Mouse (Mus musculus) megakaryocyte, embryonic 14.5 days (primary cell): ENCODE data around the gene Ube4b. TPM values are rescaled to one million over a fixed set of nuclear protein-coding genes. Genes with fewer than 3 reads are reported as not detected.
A peak's percentile ranks its signal among the peaks of the same experiment; 100 is the strongest.
"Not testable (repeated sequence)": the region's sequence is repeated elsewhere in the genome, so short reads cannot be mapped to it uniquely, and the experiment has no call there.

Experiments
- H3K27me3 ChIP-seq: replicated peaks from 2 replicates; pipeline ENCODE3; 2012; ENCODE audit warnings: inconsistent platforms
- H3K36me3 ChIP-seq: replicated peaks from 2 replicates; pipeline ENCODE3; 2012; ENCODE audit warnings: low read length, inconsistent platforms, mixed read lengths
- H3K4me1 ChIP-seq: 2 replicates; pipeline ENCODE4 v1.6.1; 2012; ENCODE audit warnings: inconsistent platforms
- H3K4me3 ChIP-seq: replicated peaks from 2 replicates; pipeline ENCODE3; 2012; ENCODE audit warnings: moderate library complexity, mild to moderate bottlenecking, inconsistent platforms
- H3K9me3 ChIP-seq: 2 replicates; pipeline ENCODE4 v1.6.1; 2012; ENCODE audit warnings: inconsistent platforms
- FLI1 ChIP-seq: IDR thresholded peaks from 2 replicates; pipeline ENCODE4 v1.6.1; 2012; ENCODE audit warnings: low read length, inconsistent platforms, mixed read lengths
- GATA1 ChIP-seq: IDR thresholded peaks from 3 replicates; pipeline ENCODE4 v1.6.1; 2012; ENCODE audit warnings: mixed read lengths, low read length, inconsistent platforms, borderline replicate concordance
- polyA plus RNA-seq: library from polyadenylated mRNA; stranded (reverse); fragments of >175 nt; gene quantifications from 2 replicates; pipeline ENCODE4 v1.2.3, GENCODE M21; 2012; ENCODE audit warnings: low replicate concordance; ENCODE audit not compliant: insufficient read depth

Gene Ube4b
- 134 and 196 TPM in 2 replicates for polyA plus RNA-seq

DNA sequence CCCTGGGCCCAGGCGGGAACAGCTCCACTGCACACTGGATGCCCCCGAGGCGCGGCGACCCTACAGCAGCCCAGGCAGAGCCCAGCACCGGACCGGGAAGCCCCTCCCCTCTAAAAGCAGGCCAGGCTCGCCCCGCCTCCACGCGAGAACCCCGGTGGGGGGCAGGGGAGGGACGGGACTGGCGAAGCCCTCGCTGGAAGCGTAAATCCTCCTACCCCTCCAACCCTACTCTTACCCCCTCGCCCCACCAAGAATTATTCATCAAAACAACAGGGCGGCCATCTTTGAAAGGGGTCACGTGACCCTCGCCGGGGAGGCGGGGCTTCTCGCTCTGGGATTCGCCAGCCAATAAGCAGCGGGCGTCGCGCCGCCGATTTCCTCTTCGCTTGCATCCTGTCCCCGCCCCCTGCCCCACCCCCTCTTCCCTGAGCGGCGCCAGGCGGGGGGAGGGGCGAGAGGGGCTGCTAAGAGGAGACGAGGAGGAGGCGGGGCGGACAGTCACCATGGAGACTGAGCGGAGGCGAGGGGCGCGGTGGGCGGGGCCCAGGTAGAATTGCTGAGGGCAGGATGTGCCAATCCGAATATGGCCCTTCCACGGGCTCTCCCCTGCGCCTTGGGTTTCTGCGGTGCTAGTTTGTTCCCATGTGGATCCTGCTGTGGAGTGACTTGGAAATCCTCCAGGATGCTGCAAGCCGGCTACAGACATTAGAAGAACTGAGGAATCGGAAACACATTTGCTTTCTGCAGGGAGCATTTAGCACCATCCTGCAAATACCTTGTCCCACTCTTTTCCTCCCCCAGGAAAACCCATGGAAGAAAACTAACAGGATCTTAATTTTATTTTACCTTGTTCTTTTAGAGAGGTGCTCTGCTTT, at the start of gene Ube4b:
Ube4b (minus strand) TSS at position 425 of the 875 bp plus-strand sequence.
- Histone ChIP-seq H3K27me3 (no peaks in the 10 kb centered on the region), H3K36me3 (peaks cover 14% of the 10 kb centered on the region), H3K4me3 (peak within 1 kb of the TSS; percentile 97), H3K4me1 (peaks cover 45% of the 10 kb centered on the region), H3K9me3 (no peaks in the 10 kb centered on the region)
- no peak for TF ChIP-seq GATA1
- no peak for TF ChIP-seq FLI1

DNA sequence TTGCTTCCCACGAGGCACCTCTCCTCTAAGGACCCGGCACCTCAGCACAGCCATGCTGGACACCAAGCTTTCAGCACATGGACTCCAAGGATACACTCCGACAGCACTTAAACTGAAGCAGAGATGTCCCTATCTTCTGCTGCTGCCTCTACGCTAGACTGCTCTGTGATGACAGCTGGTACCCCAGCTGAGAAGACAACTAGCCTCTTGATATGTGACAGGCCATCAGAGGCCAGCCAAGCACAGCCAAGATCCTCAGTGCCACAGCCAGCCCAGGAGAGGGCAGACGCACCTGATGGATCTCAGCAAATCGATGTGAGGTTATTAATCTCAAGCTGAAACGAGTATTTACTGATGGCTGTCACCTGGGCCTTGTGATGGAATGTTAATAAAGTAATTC, 48.5 kb upstream of the Ube4b start:
- TF ChIP-seq FLI1 (no peak), GATA1 (no peak)
- no peak overlapping the region for H3K4me3 ChIP-seq
- H3K27me3 ChIP-seq, result peaks cover 6% of the 10 kb centered on the region
- peaks cover 48% of the 10 kb centered on the region for H3K36me3 ChIP-seq
- H3K4me1 ChIP-seq, result peaks cover 3% of the 10 kb centered on the region; the same call in 1 of the 2 replicates
- H3K9me3 ChIP-seq, result peaks cover 5% of the 10 kb centered on the region; the same call in 1 of the 2 replicates

GRCm38 (mm10) chr4:149469557-149469956, 43.0 kb upstream of the Ube4b start:
- TF ChIP-seq GATA1 (no peak), FLI1 (no peak)
- Histone ChIP-seq H3K36me3 (peaks cover 61% of the 10 kb centered on the region), H3K27me3 (peaks cover 5% of the 10 kb centered on the region), H3K4me1 (no peaks in the 10 kb centered on the region), H3K4me3 (no peak overlapping the region), H3K9me3 (peaks cover 5% of the 10 kb centered on the region; the same call in 1 of the 2 replicates)

DNA sequence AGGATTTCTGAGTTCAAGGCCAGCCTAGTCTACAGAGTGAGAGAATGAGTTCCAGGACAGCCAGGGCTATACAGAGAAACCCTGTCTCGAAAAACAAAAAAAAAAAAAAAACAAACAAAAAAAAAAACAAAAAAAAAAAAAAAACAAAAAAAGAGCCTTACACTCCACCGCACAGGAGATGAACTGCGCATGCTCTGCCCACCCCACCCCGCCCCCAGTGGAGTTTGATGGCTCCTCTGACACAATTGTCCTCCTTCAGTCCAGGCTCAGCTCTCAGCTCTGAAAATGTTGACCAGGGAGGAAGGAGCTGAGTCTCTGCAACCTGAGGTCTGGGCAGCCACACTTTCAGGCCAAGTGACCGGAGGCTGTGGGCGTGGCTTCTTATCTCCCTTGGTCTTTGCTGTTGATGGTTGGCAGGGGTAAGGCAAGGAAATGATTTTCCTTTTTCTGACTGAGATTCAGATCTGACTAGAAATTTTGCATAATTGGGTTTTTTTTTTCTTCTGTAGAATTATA, 36.9 kb upstream of the Ube4b start:
- Histone ChIP-seq H3K9me3 (peaks cover 5% of the 10 kb centered on the region), H3K27me3 (peaks cover 38% of the 10 kb centered on the region), H3K36me3 (peaks cover 11% of the 10 kb centered on the region), H3K4me1 (peaks cover 13% of the 10 kb centered on the region), H3K4me3 (no peak overlapping the region)
- TF ChIP-seq FLI1, result no peak
- no peak for TF ChIP-seq GATA1

DNA sequence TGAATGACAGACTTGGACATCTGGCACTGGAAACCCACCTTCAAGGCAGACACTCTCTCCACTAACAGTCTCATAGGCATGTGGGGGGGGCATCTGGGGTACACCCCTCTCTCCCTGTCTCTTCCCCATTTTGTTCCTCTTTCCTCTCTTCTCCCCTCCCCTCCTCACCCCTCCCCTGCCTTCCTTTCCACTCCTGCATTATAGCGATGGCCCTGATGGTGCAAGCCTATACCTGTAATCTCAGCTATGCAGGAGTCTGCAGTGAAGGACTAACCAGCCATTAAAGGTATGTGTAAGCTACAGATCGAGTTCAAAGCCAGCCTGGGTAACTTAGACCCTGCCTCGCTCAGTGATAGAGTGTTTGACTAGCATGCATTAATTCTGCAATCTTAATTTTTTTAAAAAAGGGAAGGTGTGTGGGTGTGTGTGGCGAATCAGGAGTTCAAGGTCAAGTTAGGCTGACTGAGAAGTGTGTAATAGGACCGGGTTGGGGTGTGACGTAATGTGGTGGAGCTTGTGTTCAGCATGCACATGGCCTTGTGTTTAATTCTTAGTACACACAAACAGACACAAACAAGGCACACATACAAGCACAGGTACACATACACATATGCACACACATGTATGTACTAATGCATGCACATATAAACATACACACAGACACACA, 35.9 kb upstream of the Ube4b start:
- peaks cover 43% of the 10 kb centered on the region for H3K27me3 ChIP-seq
- H3K4me1 ChIP-seq, result peaks cover 19% of the 10 kb centered on the region
- H3K9me3 ChIP-seq, result peaks cover 5% of the 10 kb centered on the region
- H3K4me3 ChIP-seq, result no peak overlapping the region
- TF ChIP-seq FLI1, result no peak
- no peak for TF ChIP-seq GATA1
- peaks cover 2% of the 10 kb centered on the region for H3K36me3 ChIP-seq

DNA sequence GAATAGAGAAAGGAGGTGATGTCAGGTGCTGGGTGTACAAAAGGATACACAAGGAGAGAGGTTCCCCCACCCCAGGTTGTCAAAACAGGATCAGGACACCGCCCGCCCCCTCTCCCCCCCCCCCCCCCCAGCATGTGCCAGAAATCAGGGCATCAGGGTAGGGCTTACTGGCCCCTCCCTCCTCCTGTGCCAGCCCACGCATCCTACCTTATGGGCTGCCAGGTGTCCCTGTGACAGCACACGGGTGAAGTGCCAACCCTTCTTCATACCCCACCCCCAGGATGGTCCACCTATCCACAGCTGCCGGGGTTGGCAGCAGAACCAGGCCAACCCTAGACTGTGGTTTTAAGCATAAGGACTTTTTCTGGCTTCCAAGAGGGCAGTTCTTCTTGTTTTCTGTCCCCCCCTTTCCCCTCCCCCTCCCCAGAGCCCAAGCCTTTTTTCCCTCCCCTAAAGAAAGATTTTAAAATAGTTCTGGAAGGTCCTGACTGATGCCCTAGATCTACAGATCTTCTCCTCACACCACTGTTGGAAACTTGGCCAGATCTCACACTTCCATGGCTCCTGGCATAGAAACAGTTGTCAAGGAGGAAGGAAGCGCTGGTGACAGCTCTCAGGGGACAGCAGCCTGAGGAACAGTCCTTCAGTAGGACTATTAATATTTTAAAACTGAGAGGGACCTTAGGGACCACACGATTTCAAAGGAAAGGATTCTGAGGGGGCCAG, 35.2 kb upstream of the Ube4b start:
- Histone ChIP-seq H3K36me3 (no peaks in the 10 kb centered on the region), H3K4me1 (peaks cover 19% of the 10 kb centered on the region), H3K9me3 (peaks cover 5% of the 10 kb centered on the region), H3K27me3 (peaks cover 46% of the 10 kb centered on the region), H3K4me3 (no peak overlapping the region)
- TF ChIP-seq FLI1 (no peak), GATA1 (no peak)

DNA sequence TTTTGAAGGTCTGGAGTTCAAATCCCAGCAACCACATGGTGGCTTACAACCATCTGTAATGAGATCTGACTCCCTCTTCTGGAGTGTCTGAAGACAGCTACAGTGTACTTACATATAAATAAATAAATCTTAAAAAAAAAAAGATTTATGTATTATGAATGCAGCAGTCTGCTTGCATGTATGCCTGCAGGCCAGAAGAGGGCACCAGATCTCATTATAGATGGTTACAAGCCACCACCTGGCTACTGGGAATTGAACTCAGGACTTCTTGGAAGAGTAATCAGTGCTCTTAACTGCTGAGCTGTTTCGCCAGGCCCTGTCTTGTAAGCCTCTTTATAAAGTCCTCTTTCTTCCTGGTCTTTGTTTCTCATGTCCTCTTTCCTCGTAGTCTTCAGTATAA, 33.9 kb upstream of the Ube4b start:
- not testable (repeated sequence) for H3K36me3 ChIP-seq, H3K9me3 ChIP-seq, H3K4me3 ChIP-seq
- Histone ChIP-seq H3K27me3 (peaks cover 51% of the 10 kb centered on the region), H3K4me1 (peaks cover 19% of the 10 kb centered on the region)

DNA sequence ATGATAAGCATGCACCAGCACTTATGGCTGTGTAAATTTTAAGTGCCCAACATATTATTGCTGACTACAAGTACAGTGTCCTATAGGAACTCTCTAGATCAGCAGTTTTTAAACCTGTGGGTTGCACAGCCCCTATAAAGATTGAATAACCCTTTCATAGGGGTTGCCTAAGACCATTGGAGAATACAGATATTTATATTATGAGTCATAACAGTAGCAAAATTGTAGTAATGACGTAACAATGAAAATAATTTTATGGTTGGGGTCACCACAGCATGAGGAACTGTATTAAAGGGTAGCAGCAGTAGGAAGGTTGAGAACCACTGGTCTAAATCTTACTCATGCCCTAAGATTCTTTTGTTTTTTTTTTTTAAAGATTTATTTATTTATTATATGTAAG, 32.9 kb upstream of the Ube4b start:
- Histone ChIP-seq H3K9me3 (peaks cover 5% of the 10 kb centered on the region), H3K4me1 (peaks cover 21% of the 10 kb centered on the region), H3K4me3 (no peak overlapping the region), H3K27me3 (peaks cover 52% of the 10 kb centered on the region), H3K36me3 (no peaks in the 10 kb centered on the region)
- TF ChIP-seq GATA1 (no peak), FLI1 (no peak)

GRCm38 (mm10) chr4:149458526-149458925, 32.0 kb upstream of the Ube4b start:
- H3K36me3 ChIP-seq, result no peaks in the 10 kb centered on the region
- peaks cover 25% of the 10 kb centered on the region for H3K4me1 ChIP-seq
- H3K27me3 ChIP-seq, result peaks cover 55% of the 10 kb centered on the region
- no peak overlapping the region for H3K4me3 ChIP-seq
- H3K9me3 ChIP-seq, result peaks cover 5% of the 10 kb centered on the region
- TF ChIP-seq FLI1 (no peak), GATA1 (no peak)

DNA sequence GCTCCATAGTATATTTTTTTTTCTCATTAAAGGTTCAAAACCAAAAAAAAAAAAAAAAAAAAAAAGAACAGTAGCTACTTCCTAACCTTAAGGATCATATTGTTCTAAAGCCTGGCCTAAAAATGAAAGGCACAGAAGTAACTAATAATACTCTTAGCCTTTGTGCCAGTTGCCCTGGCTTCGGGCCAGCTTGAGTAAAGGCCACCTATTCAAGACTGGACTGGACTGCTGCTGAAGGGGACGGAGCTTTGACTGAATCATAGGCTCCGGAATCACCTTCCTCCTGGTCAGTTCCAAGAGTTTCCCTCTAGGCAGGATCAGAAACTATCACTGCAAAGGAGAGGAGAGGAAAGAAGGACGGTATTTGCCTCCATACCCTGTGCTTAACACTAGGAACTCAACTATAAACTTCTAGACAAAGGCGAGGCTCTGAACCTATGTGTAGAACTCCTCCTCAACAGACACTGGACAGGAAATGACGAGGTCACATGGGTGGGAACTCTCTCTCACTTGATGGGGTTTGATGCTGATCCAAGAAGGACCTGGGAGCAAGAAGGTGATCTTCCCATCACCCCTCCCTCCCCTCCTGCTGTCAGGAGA, 31.4 kb upstream of the Ube4b start:
- Histone ChIP-seq H3K4me3 (no peak overlapping the region), H3K36me3 (no peaks in the 10 kb centered on the region), H3K9me3 (peaks cover 5% of the 10 kb centered on the region), H3K4me1 (peaks cover 25% of the 10 kb centered on the region), H3K27me3 (peaks cover 54% of the 10 kb centered on the region)
- TF ChIP-seq GATA1 (no peak), FLI1 (no peak)

DNA sequence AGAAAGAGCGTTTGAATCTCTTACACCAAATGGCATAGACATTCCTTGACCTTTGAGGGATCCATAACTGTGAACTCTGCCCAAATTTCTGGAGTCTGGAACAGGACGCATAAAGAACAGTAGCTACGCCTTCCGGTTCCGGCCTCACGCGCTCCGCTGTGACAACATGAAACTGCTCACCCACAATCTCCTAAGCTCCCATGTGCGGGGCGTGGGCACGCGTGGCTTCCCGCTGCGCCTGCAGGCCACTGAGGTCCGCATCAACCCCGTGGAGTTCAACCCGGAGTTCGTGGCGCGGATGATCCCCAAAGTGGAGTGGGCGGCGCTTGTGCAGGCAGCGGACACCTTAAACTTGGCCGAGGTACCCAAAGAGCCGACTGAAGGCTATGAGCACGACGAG, 30.6 kb upstream of the Ube4b start:
- not testable (repeated sequence) for H3K36me3 ChIP-seq, H3K9me3 ChIP-seq, H3K4me3 ChIP-seq
- Histone ChIP-seq H3K4me1 (peaks cover 22% of the 10 kb centered on the region), H3K27me3 (peaks cover 46% of the 10 kb centered on the region)
